Mouse (Mus musculus) CH12.LX (cell line): ENCODE data around the gene Parp3.

ENCODE experiments used
- BHLHE40 ChIP-seq: IDR thresholded peaks from 2 replicates; pipeline ENCODE4 v1.6.1; 2011; ENCODE audit warnings: mild to moderate bottlenecking, low read depth, low read length, improper control_type of control experiment
- CTCF ChIP-seq, 2 experiments: IDR thresholded peaks in 1 of 2; conservative IDR thresholded peaks in 1 of 2; 2 replicates each; pipeline ENCODE4 v1.5.1; 2011 to 2012; ENCODE audit warnings: low read depth in 2 of 2, low read length in 2 of 2, improper control_type of control experiment in 1 of 2, inconsistent platforms in 1 of 2, mild to moderate bottlenecking in 1 of 2, moderate library complexity in 1 of 2
- E2F4 ChIP-seq: IDR thresholded peaks from 2 replicates; pipeline ENCODE4 v1.6.1; 2011; ENCODE audit warnings: low read depth, low read length, improper control_type of control experiment; ENCODE audit not compliant: insufficient replicate concordance
- MAX ChIP-seq: IDR thresholded peaks from 2 replicates; pipeline ENCODE4 v1.6.1; 2011; ENCODE audit warnings: low read length, improper control_type of control experiment
- NELFE ChIP-seq: IDR thresholded peaks from 2 replicates; pipeline ENCODE4 v1.6.1; 2011; ENCODE audit warnings: low read depth, low read length, improper control_type of control experiment
- PAX5 ChIP-seq: IDR thresholded peaks from 2 replicates; pipeline ENCODE4 v1.6.1; 2012; ENCODE audit warnings: low read length, inconsistent platforms, mixed read lengths
- POLR2A ChIP-seq: IDR thresholded peaks from 2 replicates; pipeline ENCODE4 v1.6.1; 2011; ENCODE audit warnings: low read depth, mild to moderate bottlenecking, improper control_type of control experiment, low read length
- USF2 ChIP-seq: conservative IDR thresholded peaks from 2 replicates; pipeline ENCODE4 v1.6.1; 2011; ENCODE audit warnings: low read depth, low read length, improper control_type of control experiment

DNA sequence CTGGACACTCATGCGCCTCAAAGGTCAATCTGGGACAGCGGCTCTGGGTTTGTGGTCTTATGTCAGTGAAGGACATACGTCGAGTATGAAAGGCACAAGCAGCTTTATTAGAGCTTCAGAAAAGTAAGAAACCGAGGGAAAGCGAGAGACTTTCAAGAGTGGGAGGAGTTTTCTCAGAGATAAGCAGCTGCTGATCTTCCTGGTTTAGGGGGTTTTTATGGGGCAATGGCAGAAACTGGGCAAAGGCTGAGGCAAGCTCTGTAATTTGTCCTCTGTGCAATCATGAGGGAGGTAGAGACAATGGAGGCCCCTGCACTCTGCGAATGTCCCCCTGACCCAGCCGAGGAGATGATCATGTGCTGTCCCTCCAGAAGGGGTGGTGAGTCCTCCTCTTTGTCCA is 43.2 kb upstream of the Parp3 start:
- TF ChIP-seq USF2 (no peak), BHLHE40 (no peak), CTCF (conservative IDR thresholded peaks at IDR 0.05 in 1 of 2, IDR thresholded peaks at IDR 0.05 in 1 of 2; ENCODE audit: low read depth in 2 of 2, low read length in 2 of 2) (no peak), E2F4 (no peak), POLR2A (no peak), NELFE (no peak), MAX (no peak), PAX5 (no peak)
